Mouse (Mus musculus): ENCODE data around the gene Eno3.

DNA sequence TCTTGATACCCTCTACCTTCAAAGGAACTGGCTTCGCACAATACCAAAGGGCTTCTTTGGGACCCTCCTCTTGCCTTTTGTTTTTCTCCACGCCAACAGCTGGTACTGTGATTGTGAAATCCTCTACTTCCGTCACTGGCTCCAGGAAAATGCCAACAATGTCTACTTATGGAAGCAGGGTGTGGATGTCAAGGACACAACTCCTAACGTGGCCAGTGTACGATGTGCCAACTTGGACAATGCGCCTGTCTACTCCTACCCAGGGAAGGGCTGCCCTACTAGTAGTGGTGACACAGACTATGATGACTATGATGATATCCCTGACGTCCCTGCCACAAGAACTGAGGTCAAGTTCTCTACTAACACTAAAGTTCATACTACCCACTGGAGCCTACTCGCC, 17.0 kb upstream of the Eno3 start:
- TF ChIP-seq CTCF (IDR thresholded peaks at IDR 0.05; ENCODE audit: control insufficient read depth, insufficient read depth, insufficient read length) (no peak), MYOG (IDR thresholded peaks at IDR 0.05; ENCODE audit: control insufficient read depth, extremely low read depth, insufficient read length) (no peak), MAX (IDR thresholded peaks at IDR 0.05) (no peak)

Measured in C2C12 (cell line).